Mouse (Mus musculus): ENCODE results near the gene Otub1. TPM values are rescaled to one million over a fixed set of nuclear protein-coding genes. Genes with fewer than 3 reads are reported as not detected.

Gene Otub1
- polyA plus RNA-seq, 1 experiment from 2014 or later: 255 TPM

DNA sequence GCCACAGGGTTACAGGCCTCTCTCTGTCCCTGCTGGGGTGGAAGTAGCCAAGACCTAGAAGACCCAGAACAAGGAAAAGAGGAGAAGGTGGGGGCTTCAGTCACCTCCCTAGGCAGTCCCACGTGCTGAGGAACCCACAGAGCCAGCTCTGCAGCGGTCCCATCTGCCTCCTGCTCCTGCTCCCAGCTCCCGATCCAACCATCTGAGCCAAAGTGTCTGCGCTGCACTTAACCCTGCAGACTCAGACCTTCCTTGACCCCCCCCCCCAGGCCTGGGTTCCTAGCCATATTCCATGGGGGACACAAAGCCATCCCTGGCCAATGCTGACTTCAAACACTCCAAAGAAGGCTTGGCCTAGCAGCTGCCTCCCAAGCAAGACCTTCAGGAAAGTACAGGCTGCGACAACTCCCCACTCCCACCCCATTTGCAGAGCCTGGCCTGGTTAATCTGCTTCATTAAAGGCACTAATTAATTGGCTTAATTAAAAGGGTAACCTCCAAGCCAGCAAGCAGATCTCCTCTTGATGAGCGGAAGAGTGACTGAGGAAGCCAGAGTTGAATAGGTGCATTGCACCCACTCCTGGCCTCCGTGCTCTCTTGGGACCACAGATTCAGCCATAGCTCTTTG is 54.7 kb downstream of the Otub1 start:
- no peaks in the 10 kb centered on the region for H3K36me3 ChIP-seq (ENCODE audit: control insufficient read depth, insufficient read depth, low read length)
- DNase-seq (ENCODE audit: low spot score) (no peak), ATAC-seq (ENCODE audit: insufficient read depth, low FRiP score, low TSS enrichment) (no peak)
- H3K4me2 ChIP-seq (ENCODE audit: low read depth): no peak overlapping the region
- no peak overlapping the region for H3K9ac ChIP-seq (ENCODE audit: low read length)
- H3K27ac ChIP-seq (ENCODE audit: low read depth, low read length): no peak overlapping the region
- H3K4me3 ChIP-seq (ENCODE audit: low read depth, low read length): no peak overlapping the region
- WGBS: 74% methylated on average over 7 of the region's 7 CpGs
- no peaks in the 10 kb centered on the region for H3K27me3 ChIP-seq (ENCODE audit: control insufficient read depth, insufficient read depth, low read length)
- no peaks in the 10 kb centered on the region for H3K9me3 ChIP-seq (ENCODE audit: control insufficient read depth, low read length)
- peaks cover 37% of the 10 kb centered on the region for H3K4me1 ChIP-seq (ENCODE audit: control insufficient read depth, insufficient read depth, low read length)

DNA sequence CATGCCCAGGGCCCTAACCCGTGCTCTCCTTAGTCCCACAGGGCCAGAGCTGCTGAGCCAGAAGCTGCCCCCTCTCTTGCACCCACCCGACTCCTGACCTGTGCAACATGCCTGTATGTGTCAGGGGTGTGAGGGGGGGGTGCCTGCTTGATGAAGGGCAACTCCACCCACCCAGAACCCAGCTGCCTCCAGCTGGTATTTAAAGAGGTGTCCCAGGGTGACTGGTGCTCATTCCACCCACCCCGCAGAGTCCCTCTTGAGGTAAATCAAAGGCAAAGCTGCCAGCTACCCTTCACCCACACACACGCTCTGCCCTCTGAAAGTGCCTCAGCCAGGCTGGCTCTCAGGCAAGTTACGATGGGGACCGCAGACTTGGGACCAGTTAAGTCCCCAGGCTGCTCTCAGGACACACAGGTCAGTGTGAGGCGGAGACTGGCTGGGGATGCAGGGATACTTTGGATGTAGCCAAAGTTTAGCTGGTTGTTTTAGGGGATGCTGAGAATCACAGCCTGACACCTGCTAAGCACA is 56.9 kb downstream of the Otub1 start:
- Histone ChIP-seq H3K9ac (ENCODE audit: low read length) (no peak overlapping the region), H3K4me1 (ENCODE audit: control insufficient read depth, insufficient read depth, low read length) (peaks cover 31% of the 10 kb centered on the region), H3K4me2 (ENCODE audit: low read depth) (no peak overlapping the region), H3K27ac (ENCODE audit: low read depth, low read length) (0 out of 2 replicates have a peak overlapping the region, but pooled peaks have one; percentile 11), H3K4me3 (ENCODE audit: low read depth, low read length) (no peak overlapping the region), H3K9me3 (ENCODE audit: control insufficient read depth, low read length) (no peaks in the 10 kb centered on the region), H3K27me3 (ENCODE audit: control insufficient read depth, insufficient read depth, low read length) (peaks cover 5% of the 10 kb centered on the region; the same call in 1 of the 2 replicates), H3K36me3 (ENCODE audit: control insufficient read depth, insufficient read depth, low read length) (no peaks in the 10 kb centered on the region)
- no peak for DNase-seq (ENCODE audit: low spot score)
- WGBS: 57% methylated on average over 7 of the region's 7 CpGs
- ATAC-seq (ENCODE audit: insufficient read depth, low FRiP score, low TSS enrichment): no peak

GRCm38 (mm10) chr19:7148541-7149085 is 57.5 kb downstream of the Otub1 start:
- Histone ChIP-seq H3K27me3 (ENCODE audit: control insufficient read depth, insufficient read depth, low read length) (peaks cover 5% of the 10 kb centered on the region; the same call in 1 of the 2 replicates), H3K9me3 (ENCODE audit: control insufficient read depth, low read length) (no peaks in the 10 kb centered on the region), H3K4me2 (ENCODE audit: low read depth) (no peak overlapping the region), H3K4me3 (ENCODE audit: low read depth, low read length) (no peak overlapping the region), H3K9ac (ENCODE audit: low read length) (no peak overlapping the region), H3K27ac (ENCODE audit: low read depth, low read length) (no peak overlapping the region), H3K36me3 (ENCODE audit: control insufficient read depth, insufficient read depth, low read length) (no peaks in the 10 kb centered on the region), H3K4me1 (ENCODE audit: control insufficient read depth, insufficient read depth, low read length) (peaks cover 33% of the 10 kb centered on the region)
- DNase-seq (ENCODE audit: low spot score) (no peak), ATAC-seq (ENCODE audit: insufficient read depth, low FRiP score, low TSS enrichment) (no peak)
- WGBS: 70% methylated on average over 8 of the region's 8 CpGs

Other genes starting within 250 kb of the Otub1 start
- 290 and 313 TPM in 2 replicates for gene Ppp1r14b, start 231.3 kb downstream of the Otub1 start, polyA plus RNA-seq (2014; fragmentation: Nextera tagmentation; extraction: Ambion mirVana)
- gene Plcb3, start 229.8 kb downstream of the Otub1 start, polyA plus RNA-seq (2014; fragmentation: Nextera tagmentation; extraction: Ambion mirVana): 22.7 and 25.0 TPM in 2 replicates
- 80.1 and 86.5 TPM in 2 replicates for gene Fkbp2, start 225.8 kb downstream of the Otub1 start, polyA plus RNA-seq (2014; fragmentation: Nextera tagmentation; extraction: Ambion mirVana)
- gene Vegfb, start 218.7 kb downstream of the Otub1 start, polyA plus RNA-seq (2014; fragmentation: Nextera tagmentation; extraction: Ambion mirVana): 27.8 and 29.4 TPM in 2 replicates
- gene Dnajc4, start 213.7 kb downstream of the Otub1 start, polyA plus RNA-seq (2014; fragmentation: Nextera tagmentation; extraction: Ambion mirVana): 16.2 and 17.3 TPM in 2 replicates
- gene Nudt22, start 210.2 kb downstream of the Otub1 start, polyA plus RNA-seq (2014; fragmentation: Nextera tagmentation; extraction: Ambion mirVana): 19.6 and 20.5 TPM in 2 replicates
- 9.7 and 12.1 TPM in 2 replicates for gene Trpt1, start 210.2 kb downstream of the Otub1 start, polyA plus RNA-seq (2014; fragmentation: Nextera tagmentation; extraction: Ambion mirVana)
- gene Fermt3, start 186.8 kb downstream of the Otub1 start, polyA plus RNA-seq (2014; fragmentation: Nextera tagmentation; extraction: Ambion mirVana): 8.8 and 9.5 TPM in 2 replicates
- gene Stip1, start 166.3 kb downstream of the Otub1 start, polyA plus RNA-seq (2014; fragmentation: Nextera tagmentation; extraction: Ambion mirVana): 423 and 425 TPM in 2 replicates
- gene Macrod1, start 149.5 kb downstream of the Otub1 start, polyA plus RNA-seq (2014; fragmentation: Nextera tagmentation; extraction: Ambion mirVana): 3.2 and 3.3 TPM in 2 replicates
- 6.6 and 7.5 TPM in 2 replicates for gene Flrt1, start 100.6 kb downstream of the Otub1 start, polyA plus RNA-seq (2014; fragmentation: Nextera tagmentation; extraction: Ambion mirVana)
- 706 and 761 TPM in 2 replicates for gene Cox8a, start 11.3 kb upstream of the Otub1 start, polyA plus RNA-seq (2014; fragmentation: Nextera tagmentation; extraction: Ambion mirVana)
- 83.5 and 90.4 TPM in 2 replicates for gene Naa40, start 34.9 kb upstream of the Otub1 start, polyA plus RNA-seq (2014; fragmentation: Nextera tagmentation; extraction: Ambion mirVana)
- 34.9 and 36.8 TPM in 2 replicates for gene Rcor2, start 61.0 kb upstream of the Otub1 start, polyA plus RNA-seq (2014; fragmentation: Nextera tagmentation; extraction: Ambion mirVana)
- gene Mark2, start 135.5 kb upstream of the Otub1 start, polyA plus RNA-seq (2014; fragmentation: Nextera tagmentation; extraction: Ambion mirVana): 49.6 and 58.4 TPM in 2 replicates
- 25.6 and 35.1 TPM in 2 replicates for gene Spindoc, start 176.7 kb upstream of the Otub1 start, polyA plus RNA-seq (2014; fragmentation: Nextera tagmentation; extraction: Ambion mirVana)
- gene 2700081O15Rik, start 211.3 kb upstream of the Otub1 start, polyA plus RNA-seq (2014; fragmentation: Nextera tagmentation; extraction: Ambion mirVana): 15.1 and 16.3 TPM in 2 replicates

All from neural tube, embryonic 11.5 days (tissue).